Mouse (Mus musculus) G1E (cell line): ENCODE data around the gene Fgfr2. TPM values are rescaled to one million over a fixed set of nuclear protein-coding genes. Genes with fewer than 3 reads are reported as not detected.

Experiments used
- ATAC-seq: 2 replicates; pipeline ENCODE4 v1.8.0; 2016; ENCODE audit warnings: mild to moderate bottlenecking; ENCODE audit not compliant: insufficient number of reproducible peaks, poor library complexity, low FRiP score, severe bottlenecking; ENCODE audit errors: extremely low read depth
- DNase-seq: peaks from one replicate; pipeline ENCODE4 v3.0.0; 2012; ENCODE audit warnings: low spot score
- H3K27me3 ChIP-seq: 2 replicates; pipeline ENCODE4 v1.6.1; 2012; ENCODE audit warnings: mild to moderate bottlenecking, low read length, inconsistent platforms; ENCODE audit not compliant: insufficient read depth
- H3K36me3 ChIP-seq: replicated peaks from 2 replicates; pipeline ENCODE3; 2012; ENCODE audit warnings: mild to moderate bottlenecking, inconsistent platforms
- H3K4me1 ChIP-seq: 2 replicates; pipeline ENCODE4 v1.6.1; 2012; ENCODE audit warnings: low read depth, low read length, inconsistent platforms, mixed read lengths; ENCODE audit not compliant: insufficient read depth
- H3K4me3 ChIP-seq: 2 replicates; pipeline ENCODE4 v1.5.1; 2012; ENCODE audit warnings: low read depth, mild to moderate bottlenecking, inconsistent platforms, low read length, moderate library complexity, mixed read lengths
- H3K9me3 ChIP-seq: replicated peaks from 2 replicates; pipeline ENCODE4 v1.6.1; 2012; ENCODE audit warnings: inconsistent platforms
- CTCF ChIP-seq: IDR thresholded peaks from 2 replicates; pipeline ENCODE4 v1.5.1; 2012; ENCODE audit warnings: low read depth, low read length, inconsistent platforms, mixed read lengths
- GATA1 ChIP-seq: IDR thresholded peaks from 2 replicates; pipeline ENCODE4 v1.6.1; 2012; ENCODE audit warnings: borderline replicate concordance, low read length, inconsistent platforms, mixed read lengths
- GATA2 ChIP-seq: IDR thresholded peaks from 2 replicates; pipeline ENCODE4 v1.6.1; 2012; ENCODE audit warnings: low read depth, low read length, inconsistent platforms, borderline replicate concordance
- POLR2AphosphoS5 ChIP-seq: IDR thresholded peaks from 2 replicates; pipeline ENCODE4 v1.6.1; 2012; ENCODE audit warnings: low read depth, low read length, inconsistent platforms; ENCODE audit not compliant: insufficient replicate concordance
- TAL1 ChIP-seq: conservative IDR thresholded peaks from 2 replicates; pipeline ENCODE4 v1.6.1; 2012; ENCODE audit warnings: low read depth, low read length, inconsistent platforms, mixed read lengths
- polyA plus RNA-seq: library from polyadenylated mRNA; stranded (reverse); fragments of >175 nt; gene quantifications from 2 replicates; pipeline ENCODE4 v1.2.3, GENCODE M21; 2012
- total RNA-seq, 2 experiments: library from RNA; stranded (forward) in 1 of 2; stranded (reverse) in 1 of 2; fragments of 200-1000 nt in 1 of 2; fragments of >200 nt in 1 of 2; fragmentation: Nextera tagmentation in 1 of 2; gene quantifications; 2 replicates each; pipeline ENCODE4 v1.2.3; 2014 to 2017

The Fgfr2 gene
- total and polyA plus RNA-seq, 3 experiments, result 0.22 TPM; not detected in 2

DNA sequence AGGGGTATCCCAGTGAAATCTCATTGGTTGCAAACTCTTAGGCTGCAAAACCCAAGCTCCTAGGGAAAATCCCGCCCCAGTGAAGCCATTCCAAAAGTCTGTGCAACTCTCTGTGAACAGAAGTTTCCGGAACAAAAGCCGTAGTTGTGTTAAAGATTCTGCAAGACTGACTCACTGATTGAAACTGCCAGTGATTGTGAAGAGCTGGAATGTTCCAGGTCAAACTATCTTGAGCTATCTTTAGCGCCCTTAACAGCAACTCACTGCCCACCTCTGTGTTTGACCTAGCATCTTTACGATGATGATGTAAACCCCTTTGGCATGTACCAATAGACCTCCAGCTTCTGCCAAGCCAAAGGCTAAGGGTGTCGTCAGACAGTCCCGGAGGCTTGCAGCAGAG lies 999.9 kb downstream of the Fgfr2 start:
- Histone ChIP-seq H3K4me3 (no peak overlapping the region), H3K9me3 (peaks cover 68% of the 10 kb centered on the region), H3K36me3 (no peaks in the 10 kb centered on the region), H3K4me1 (no peaks in the 10 kb centered on the region), H3K27me3 (no peaks in the 10 kb centered on the region)
- TF ChIP-seq GATA2, result no peak
- ATAC-seq, result no peak
- no peak for DNase-seq

DNA sequence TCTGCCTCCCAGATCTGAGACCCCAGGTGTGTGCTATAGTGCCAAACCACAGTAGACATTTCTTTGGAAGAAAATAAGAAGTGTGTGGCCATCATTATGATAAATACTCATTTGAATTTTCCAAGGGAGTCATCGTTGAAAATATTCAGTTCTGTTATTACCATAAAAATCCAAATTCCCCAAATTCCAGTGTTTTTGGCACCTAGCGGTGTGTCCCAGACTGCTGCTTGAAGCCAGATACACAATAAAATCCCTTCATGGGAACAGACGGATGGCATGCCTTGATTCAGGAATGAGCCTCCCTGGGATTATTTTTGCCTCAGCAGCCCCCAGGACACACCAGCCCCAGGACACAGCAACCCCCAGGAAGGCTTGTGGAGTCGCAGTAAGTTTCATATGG lies 1003.3 kb downstream of the Fgfr2 start:
- TF ChIP-seq GATA1, result no peak
- TF ChIP-seq CTCF, result no peak
- TF ChIP-seq POLR2AphosphoS5, result no peak
- no peak for TF ChIP-seq TAL1
- no peak for TF ChIP-seq GATA2
- H3K4me1 ChIP-seq, result no peaks in the 10 kb centered on the region
- DNase-seq (no peak), ATAC-seq (no peak)
- no peak overlapping the region for H3K4me3 ChIP-seq
- no peaks in the 10 kb centered on the region for H3K36me3 ChIP-seq
- peaks cover 49% of the 10 kb centered on the region for H3K9me3 ChIP-seq
- H3K27me3 ChIP-seq, result no peaks in the 10 kb centered on the region

DNA sequence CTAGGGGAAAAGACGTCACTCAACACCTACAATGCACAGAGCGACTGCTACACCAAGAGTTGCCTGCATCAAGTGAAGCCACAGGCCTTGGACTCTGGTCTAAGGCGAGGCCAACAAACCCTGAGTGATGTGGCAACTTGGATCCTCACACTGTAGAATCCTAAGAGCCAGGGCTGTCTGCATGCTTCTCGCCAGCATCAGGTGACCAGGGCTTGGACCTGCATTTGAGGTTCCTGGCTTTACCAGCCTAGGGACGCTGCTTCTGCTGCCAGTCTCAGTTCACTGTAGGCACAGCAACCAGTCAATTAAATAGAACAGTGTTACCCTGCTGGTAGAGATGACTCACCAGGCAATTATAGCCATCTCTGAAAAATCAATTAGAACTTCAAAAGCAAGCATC lies 1011.4 kb downstream of the Fgfr2 start:
- no peaks in the 10 kb centered on the region for H3K4me1 ChIP-seq
- ATAC-seq, result no peak
- no peaks in the 10 kb centered on the region for H3K27me3 ChIP-seq
- H3K36me3 ChIP-seq, result no peaks in the 10 kb centered on the region
- DNase-seq, result no peak
- H3K9me3 ChIP-seq, result peaks cover 35% of the 10 kb centered on the region
- H3K4me3 ChIP-seq, result no peak overlapping the region
- TF ChIP-seq POLR2AphosphoS5 (no peak), TAL1 (no peak), CTCF (no peak), GATA2 (no peak), GATA1 (no peak)

DNA sequence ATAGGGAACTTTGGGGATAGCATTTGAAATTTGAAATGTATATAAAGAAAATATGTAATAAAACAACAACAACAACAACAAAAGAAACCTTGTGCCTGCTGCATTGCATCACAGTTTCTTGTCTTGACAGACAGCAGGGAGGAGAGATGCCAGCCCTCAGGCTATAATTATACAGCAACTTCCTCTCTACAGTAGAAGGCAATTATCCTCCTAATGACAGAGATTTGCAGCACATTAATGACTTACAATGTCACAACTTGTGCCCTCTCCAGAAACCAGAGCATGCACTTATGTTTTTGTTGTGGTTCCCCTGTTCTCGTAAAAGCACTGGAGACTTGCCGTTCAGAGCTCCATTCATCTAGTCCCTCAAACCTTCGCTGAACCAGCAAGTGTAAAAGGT lies 1012.8 kb downstream of the Fgfr2 start:
- peaks cover 46% of the 10 kb centered on the region for H3K9me3 ChIP-seq
- no peaks in the 10 kb centered on the region for H3K36me3 ChIP-seq
- H3K27me3 ChIP-seq, result no peaks in the 10 kb centered on the region
- no peaks in the 10 kb centered on the region for H3K4me1 ChIP-seq
- no peak for DNase-seq
- TF ChIP-seq TAL1 (no peak), POLR2AphosphoS5 (no peak), GATA2 (no peak), CTCF (no peak), GATA1 (no peak)
- no peak overlapping the region for H3K4me3 ChIP-seq
- no peak for ATAC-seq

DNA sequence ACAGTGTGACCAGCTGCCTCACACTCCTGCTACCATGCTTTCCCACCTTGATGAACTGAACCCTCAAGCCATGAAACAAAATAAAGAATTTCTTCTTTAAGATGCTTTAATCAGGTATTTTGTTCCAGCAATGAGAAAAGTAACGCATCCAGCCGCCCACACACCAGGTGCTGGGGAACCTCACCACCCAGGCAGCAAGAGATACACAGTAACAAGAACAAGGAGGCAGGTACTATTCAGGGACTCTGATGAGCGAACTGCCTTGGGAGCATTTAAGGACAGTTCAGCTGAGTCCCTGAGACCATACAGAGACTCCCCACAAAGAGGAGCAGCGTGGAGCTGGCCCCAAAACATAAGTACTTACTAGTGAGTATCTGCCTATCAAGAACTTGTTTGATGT lies 1016.3 kb downstream of the Fgfr2 start:
- no peak for TF ChIP-seq POLR2AphosphoS5
- no peak for TF ChIP-seq GATA1
- ATAC-seq (no peak), DNase-seq (no peak)
- no peaks in the 10 kb centered on the region for H3K4me1 ChIP-seq
- H3K27me3 ChIP-seq, result no peaks in the 10 kb centered on the region
- no peaks in the 10 kb centered on the region for H3K36me3 ChIP-seq
- no peak overlapping the region for H3K4me3 ChIP-seq
- peaks cover 44% of the 10 kb centered on the region for H3K9me3 ChIP-seq

DNA sequence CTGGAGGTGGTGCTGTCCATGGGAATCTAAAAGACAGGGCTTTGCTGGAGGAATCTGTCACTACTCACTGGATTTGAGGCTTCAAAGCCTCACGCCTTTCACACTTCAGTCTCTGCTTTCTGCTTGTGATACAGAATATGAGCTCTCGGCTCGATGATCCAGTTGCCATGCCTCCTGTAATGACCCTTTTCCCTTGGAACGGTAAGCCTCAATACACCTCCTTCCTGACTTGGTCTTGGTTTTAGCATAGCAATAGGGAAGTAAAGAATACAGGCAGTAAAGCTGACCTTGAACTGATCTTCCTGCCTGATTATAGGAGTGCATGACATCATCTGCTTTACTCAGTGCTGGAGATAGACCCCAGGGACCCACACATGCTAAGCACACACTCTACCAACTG lies 1017.8 kb downstream of the Fgfr2 start:
- no peak for DNase-seq
- Histone ChIP-seq H3K4me3 (no peak overlapping the region), H3K4me1 (no peaks in the 10 kb centered on the region), H3K9me3 (peaks cover 33% of the 10 kb centered on the region), H3K27me3 (no peaks in the 10 kb centered on the region), H3K36me3 (no peaks in the 10 kb centered on the region)
- TF ChIP-seq GATA1 (no peak), POLR2AphosphoS5 (no peak), TAL1 (no peak), CTCF (no peak), GATA2 (no peak)
- no peak for ATAC-seq

DNA sequence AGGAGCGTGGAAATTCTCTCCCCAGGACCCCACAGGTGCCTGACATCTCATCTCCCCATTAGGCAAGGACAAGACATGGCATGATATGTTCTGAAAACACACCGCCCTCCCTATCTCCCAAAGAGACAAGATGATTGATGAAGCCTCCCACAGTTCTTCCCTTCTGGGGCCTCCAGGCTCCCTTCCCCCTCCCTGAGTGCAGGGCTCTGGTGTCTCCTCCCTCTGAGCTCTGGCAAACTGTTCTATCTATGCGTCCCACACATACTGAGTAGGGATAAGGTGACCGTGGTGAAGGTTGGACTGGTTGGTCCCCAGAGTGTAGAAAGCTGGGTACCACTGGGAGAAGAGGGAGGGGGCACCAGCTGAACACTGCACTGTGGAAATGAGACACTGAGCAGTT lies 1024.7 kb downstream of the Fgfr2 start:
- Histone ChIP-seq H3K36me3 (no peaks in the 10 kb centered on the region), H3K9me3 (peaks cover 58% of the 10 kb centered on the region), H3K27me3 (no peaks in the 10 kb centered on the region), H3K4me1 (no peaks in the 10 kb centered on the region), H3K4me3 (no peak overlapping the region)
- ATAC-seq (no peak), DNase-seq (no peak)
- TF ChIP-seq POLR2AphosphoS5, result no peak
- TF ChIP-seq TAL1, result no peak
- TF ChIP-seq GATA1, result no peak
- TF ChIP-seq GATA2, result no peak
- TF ChIP-seq CTCF, result no peak
